Mouse (Mus musculus) left cerebral cortex, adult 2 months (tissue): Measurements from ENCODE around the gene Polr1d. TPM values are rescaled to one million over a fixed set of nuclear protein-coding genes. Genes with fewer than 3 reads are reported as not detected.

Source experiments
- DNase-seq, 2 experiments: peaks; one replicate each; pipeline ENCODE4 v3.0.0; 2021 to 2022; ENCODE audit warnings: low spot score in 2 of 2, mixed read lengths in 1 of 2; ENCODE audit errors: extremely low spot score in 1 of 2
- H3K27ac ChIP-seq: fragments of 200-600 bp; 2 replicates; pipeline ENCODE4 v1.8.1; 2022
- H3K4me3 ChIP-seq: fragments of 200-600 bp; 2 replicates; pipeline ENCODE4 v1.8.1; 2022
- CTCF ChIP-seq: fragments of 200-600 bp; IDR thresholded peaks from 2 replicates; pipeline ENCODE4 v1.8.1; 2022; ENCODE audit warnings: antibody characterized with exemption, mild to moderate bottlenecking, moderate library complexity
- intact Hi-C: fragments of 180-260 bp; cut with DNase I; formaldehyde crosslinking; loops from one replicate; pipeline ENCODE4 v1.15.1; 2025
- total RNA-seq, 2 experiments: library from RNA; stranded (reverse); gene quantifications; 2 replicates each; pipeline ENCODE4 v1.2.3; 2021

Gene Polr1d
- total RNA-seq, 2 experiments from 2014 or later: 66.8 to 67.0 TPM

DNA sequence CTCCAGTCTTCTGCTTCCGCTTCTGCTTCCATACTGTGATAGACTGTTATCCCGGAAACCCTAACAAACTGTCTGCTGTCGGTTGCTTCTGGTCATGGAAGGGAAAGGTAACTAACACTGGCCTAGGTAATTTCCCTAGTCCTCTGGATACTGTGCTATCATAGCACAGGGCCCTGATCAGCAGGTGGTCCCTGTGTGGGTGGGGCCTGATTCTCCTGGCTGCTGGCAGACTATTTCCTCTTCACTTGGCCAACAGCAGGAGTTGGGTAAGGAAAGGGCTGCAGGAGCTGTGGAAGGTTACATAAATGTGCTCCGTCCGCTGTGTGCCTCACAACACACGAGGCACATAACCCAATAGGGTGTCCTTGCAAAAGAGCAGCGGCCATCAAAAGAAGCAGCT lies 80.6 kb downstream of the Polr1d start:
- intact Hi-C loops: no loop called here

GRCm38 (mm10) chr5:147159320-147159719 lies 82.5 kb downstream of the Polr1d start:
- no peak overlapping the region for H3K4me3 ChIP-seq
- intact Hi-C loops: no loop called here
- no peak for TF ChIP-seq CTCF
- H3K27ac ChIP-seq: no peak overlapping the region
- DNase-seq: no peak

More for the DNA sequence above, 80.6 kb downstream of the Polr1d start:
- TF ChIP-seq CTCF: no peak
- DNase-seq: no peak
- Histone ChIP-seq H3K27ac (no peak overlapping the region), H3K4me3 (no peak overlapping the region)

DNA sequence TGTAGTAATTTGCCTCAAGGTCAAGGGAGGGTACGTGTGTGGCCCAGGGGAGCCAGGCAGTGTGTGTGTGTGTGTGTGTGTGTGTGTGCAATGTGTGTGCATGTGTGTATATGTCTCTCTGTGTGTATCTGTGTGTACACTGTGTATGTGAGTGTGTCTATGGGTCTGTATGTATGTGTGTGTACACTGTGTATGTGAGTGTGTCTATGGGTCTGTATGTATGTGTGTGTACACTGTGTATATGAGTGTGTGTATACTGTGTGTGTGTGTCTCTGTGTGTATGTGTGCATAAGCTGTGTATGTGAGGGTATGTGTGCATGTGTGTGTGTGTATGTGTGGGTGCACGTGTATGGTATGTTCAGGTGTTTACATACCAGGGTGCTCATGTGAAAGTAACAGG lies 82.9 kb downstream of the Polr1d start:
- Histone ChIP-seq H3K4me3 (no peak overlapping the region), H3K27ac (no peak overlapping the region)
- DNase-seq: no peak
- intact Hi-C loops: no loop called here
- TF ChIP-seq CTCF: no peak

Other genes with a start within 250 kb of the Polr1d start
- 100 to 1,000 TPM; 165 to 172 TPM for gene Rpl21, start 244.2 kb upstream of the Polr1d start, total RNA-seq
- gene Rasl11a, start 232.0 kb upstream of the Polr1d start, total RNA-seq: 10 to 100 TPM in 1 of 2 experiments, 1 to 10 TPM in 1; 9.2 to 17.1 TPM
- gene Gtf3a, start 128.4 kb upstream of the Polr1d start, total RNA-seq: 10 to 100 TPM; 25.3 to 26.0 TPM
- 10 to 100 TPM; 18.1 to 24.9 TPM for gene Mtif3, start 113.2 kb upstream of the Polr1d start, total RNA-seq
- 1 to 10 TPM; 5.8 to 6.3 TPM for gene Lnx2, start 464 bp upstream of the Polr1d start, total RNA-seq
- gene Gsx1, start 111.6 kb downstream of the Polr1d start, total RNA-seq: under 1 TPM; 0.19 to 0.38 TPM
- not detected for gene Pdx1, start 192.9 kb downstream of the Polr1d start, total RNA-seq
- not detected for gene Cdx2, start 230.2 kb downstream of the Polr1d start, total RNA-seq
- not detected for gene Urad, start 245.4 kb downstream of the Polr1d start, total RNA-seq